Mouse (Mus musculus) bone marrow macrophage, adult 2 months (primary cell): Measurements from ENCODE around the gene Spock1.

ENCODE experiments used
- CTCF ChIP-seq: IDR thresholded peaks from 2 replicates; pipeline ENCODE4 v1.5.1; 2012; ENCODE audit warnings: low read depth, mild to moderate bottlenecking, low read length, moderate library complexity
- POLR2A ChIP-seq: IDR thresholded peaks from 2 replicates; pipeline ENCODE4 v1.6.1; 2012; ENCODE audit warnings: mild to moderate bottlenecking, low read depth, low read length, borderline replicate concordance

GRCm38 (mm10) chr13:57488926-57489325 lies 419.2 kb downstream of the Spock1 start:
- no peak for TF ChIP-seq POLR2A
- no peak for TF ChIP-seq CTCF
